Mouse (Mus musculus) C2C12 (cell line): ENCODE data around the gene Ywhaq.

Experiments
- CTCF ChIP-seq: IDR thresholded peaks from one replicate; pipeline ENCODE4 v1.5.1; 2011; ENCODE audit not compliant: control insufficient read depth, insufficient read depth, insufficient read length
- MAX ChIP-seq: IDR thresholded peaks from one replicate; pipeline ENCODE4 v1.6.1; 2011; ENCODE audit warnings: mild to moderate bottlenecking, control low read depth
- USF1 ChIP-seq: IDR thresholded peaks from one replicate; pipeline ENCODE4 v1.6.1; 2011; ENCODE audit warnings: low read depth, mild to moderate bottlenecking, control low read depth, moderate library complexity

GRCm38 (mm10) chr12:21451752-21452151, 34.3 kb upstream of the Ywhaq start:
- TF ChIP-seq CTCF (no peak), MAX (no peak), USF1 (no peak)
